Mouse (Mus musculus) spleen, postnatal 4 days (tissue): ENCODE measurements around the gene Pik3r3.

ENCODE experiments used
- DNase-seq, 2 experiments: peaks; one replicate each; pipeline ENCODE4 v3.0.0; 2022; ENCODE audit warnings: low spot score in 2 of 2

The Pik3r3 gene

GRCm38 (mm10) chr4:116220071-116220650 lies 1.3 kb upstream of the Pik3r3 start:
- DNase-seq, result no peak

- DNase-seq, result no peak
Observed at GRCm38 (mm10) chr4:116220780-116221139, 658 bp upstream of the Pik3r3 start.

DNA sequence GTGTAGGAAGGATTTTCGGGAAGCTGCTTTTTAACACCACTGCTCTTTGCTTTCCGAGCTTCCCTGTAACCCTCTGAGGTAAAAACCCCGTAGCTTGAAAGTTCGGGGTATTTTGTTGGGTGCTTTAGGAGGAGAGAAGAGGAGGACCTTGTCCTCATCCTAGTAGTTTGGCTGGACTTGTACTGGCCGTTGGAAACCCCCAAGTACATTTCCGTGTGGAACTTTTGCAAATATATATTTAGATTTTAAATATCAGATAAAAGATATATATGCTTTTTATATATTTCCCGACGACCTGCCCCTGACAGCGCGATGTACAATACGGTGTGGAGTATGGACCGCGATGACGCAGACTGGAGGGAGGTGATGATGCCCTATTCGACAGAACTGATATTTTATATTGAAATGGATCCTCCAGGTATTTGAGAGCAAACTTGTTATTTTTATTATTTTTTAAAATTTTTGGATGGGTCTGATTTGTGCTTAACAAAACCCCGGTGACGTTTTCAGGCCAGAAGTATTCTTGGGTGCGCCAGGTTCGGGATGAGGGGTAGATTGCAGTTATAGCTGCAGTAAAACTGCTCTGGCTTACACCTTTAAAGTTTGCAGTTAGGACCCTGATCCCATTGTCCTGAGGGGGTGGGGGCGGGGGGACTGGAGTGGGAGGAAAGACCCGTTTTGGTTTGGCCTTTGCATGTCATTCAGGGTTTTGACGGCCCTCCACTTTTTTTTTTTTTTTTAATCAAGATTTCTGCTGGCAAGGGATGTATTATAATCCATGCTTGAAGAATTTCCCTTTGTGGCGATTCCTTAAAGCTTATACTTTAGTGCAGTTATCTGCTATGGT lies 801 bp downstream of the Pik3r3 start:
- peak in 1 of 2 experiments; percentile 14 for DNase-seq

DNA sequence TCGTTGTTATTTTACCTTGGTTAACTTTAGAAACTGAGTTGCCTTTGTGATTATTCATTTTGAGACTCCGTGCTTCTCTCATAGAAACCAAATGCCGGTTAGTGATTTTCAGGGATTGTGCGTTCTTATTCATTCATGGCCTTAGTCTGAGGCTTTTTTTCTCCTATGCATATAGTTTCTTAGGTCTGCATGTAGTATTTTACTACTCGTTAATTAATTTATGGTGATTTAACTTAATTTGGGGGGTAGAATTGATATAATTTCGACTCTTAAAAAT lies 1.4 kb downstream of the Pik3r3 start:
- no peak for DNase-seq

DNA sequence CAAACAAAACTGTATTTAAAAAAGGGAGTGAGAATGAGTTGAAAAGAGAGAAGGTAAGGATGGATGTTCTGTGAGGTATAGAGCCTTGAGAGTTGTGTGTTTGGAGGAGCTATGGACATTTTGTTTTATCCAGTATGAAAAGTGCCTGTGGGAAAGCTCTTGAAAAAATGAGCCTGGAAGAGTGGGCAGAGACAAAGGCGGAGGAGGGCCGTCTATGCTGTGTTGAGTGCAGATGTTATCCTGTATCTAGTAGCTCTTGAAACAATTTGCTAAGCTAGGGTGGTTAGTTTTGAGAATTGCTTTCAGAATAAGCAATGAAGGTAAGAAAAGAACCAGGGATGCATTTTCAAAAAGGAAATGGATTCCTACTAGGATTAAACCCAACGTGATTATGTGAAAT lies 22.0 kb downstream of the Pik3r3 start:
- DNase-seq, result no peak

- no peak for DNase-seq
Observed at GRCm38 (mm10) chr4:116244240-116244639, 22.8 kb downstream of the Pik3r3 start.

- DNase-seq, result peak; percentile 27 to 70
Observed at GRCm38 (mm10) chr4:116245926-116246325, 24.5 kb downstream of the Pik3r3 start.

- DNase-seq, result no peak
Observed at GRCm38 (mm10) chr4:116249986-116250385, 28.6 kb downstream of the Pik3r3 start.

GRCm38 (mm10) chr4:116268220-116268619 lies 46.8 kb downstream of the Pik3r3 start:
- no peak for DNase-seq

DNA sequence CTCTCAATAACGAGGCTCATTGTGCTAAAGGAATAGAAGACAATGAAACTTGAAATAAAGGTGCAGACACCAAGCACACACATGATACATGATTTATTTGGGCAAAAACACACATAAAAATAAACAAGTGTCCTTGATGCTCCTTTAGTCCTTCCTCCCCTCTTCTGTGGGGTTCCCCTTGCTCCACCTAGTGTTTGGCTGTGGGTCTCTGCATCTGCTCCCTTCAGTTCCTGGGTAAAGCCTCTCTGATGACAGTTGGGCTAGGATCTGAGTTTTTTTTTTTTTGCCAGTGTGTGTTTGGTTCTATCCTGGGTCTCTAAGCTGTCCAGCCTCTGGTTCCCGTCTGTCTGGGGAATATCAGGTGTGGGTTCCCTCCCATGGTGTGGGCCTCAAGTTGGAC lies 60.8 kb downstream of the Pik3r3 start:
- peak in 1 of 2 experiments; percentile 49 for DNase-seq

DNA sequence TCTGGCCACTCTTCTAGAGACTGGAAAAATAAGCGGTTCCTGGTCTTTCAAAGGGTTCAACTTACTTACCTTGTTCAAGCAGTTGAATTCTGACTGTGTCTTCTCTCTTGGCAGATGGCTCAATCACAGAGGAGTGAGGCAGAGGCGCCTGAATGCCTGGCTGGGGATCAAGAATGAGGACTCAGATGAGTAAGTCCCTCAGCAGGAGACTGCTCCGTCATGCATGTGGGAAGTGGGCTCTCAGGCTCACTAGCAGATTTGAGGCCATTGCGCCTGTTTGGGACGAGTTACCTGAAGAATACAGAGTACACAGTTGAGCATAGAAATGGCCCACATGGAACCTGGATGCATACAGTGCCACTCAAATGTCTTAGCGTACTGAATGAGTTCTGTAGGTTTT lies 70.1 kb downstream of the Pik3r3 start:
- peak in 1 of 2 experiments; percentile 49 for DNase-seq

DNA sequence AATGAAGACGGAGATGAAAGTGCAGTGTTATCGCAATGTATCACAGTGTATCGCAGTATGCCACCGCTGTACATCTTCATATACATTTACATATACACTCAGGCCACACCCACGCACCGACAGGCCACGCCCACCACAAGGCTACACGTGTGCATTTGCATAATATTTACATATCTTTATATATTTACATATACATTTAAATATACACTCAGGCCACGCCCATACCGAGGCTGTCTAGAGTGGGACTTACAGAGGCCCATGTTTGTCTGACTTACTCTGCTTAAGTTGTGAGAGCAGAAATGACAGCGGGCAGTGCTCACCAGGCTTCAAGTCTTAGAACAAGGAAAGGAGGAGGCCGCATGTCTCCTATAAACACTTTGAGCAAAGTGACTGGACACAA lies 71.9 kb downstream of the Pik3r3 start:
- DNase-seq, result peak in 1 of 2 experiments; percentile 55

DNA sequence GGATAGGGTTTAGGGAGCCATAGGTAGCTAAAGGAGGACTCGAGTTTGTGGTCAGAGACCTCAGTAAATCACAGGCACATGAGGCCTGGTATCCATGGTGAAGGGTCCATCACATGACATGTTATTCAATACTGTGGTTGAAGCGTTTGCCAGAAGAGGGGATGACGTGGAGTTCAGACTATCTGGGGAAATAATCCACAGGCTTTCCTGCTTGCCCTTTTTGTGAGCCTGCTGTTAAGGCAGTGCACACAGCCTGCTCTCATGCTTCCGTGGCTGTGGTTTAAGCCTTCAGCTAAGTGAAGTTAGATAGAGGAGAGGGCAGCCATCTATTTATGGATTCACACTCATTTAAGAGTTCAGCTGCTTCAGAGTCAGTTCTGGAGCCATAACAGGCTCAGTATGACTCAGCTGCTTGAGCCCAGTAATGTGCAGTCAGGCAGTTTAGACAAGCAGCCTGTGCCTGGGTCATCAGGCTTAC lies 79.5 kb downstream of the Pik3r3 start:
- DNase-seq, result no peak

DNA sequence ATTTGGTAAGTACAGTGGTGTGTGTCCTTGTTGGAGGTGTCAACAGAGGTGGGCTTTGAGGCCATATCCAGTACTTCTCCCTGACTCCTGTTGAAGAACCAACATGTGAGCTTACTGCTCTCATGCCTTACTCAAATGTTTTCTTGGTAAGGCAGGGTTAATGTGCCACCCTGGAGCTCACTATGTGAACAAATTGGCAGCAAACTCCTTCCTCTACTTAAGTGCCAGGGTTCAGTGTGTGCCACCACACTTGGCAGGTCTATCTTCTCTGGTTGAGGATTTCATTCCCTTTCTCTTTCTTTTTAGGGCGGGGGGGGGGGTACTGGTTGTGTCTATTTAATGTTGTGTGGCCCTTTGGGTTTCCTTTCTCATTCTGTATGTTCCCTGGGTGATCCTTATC lies 83.1 kb downstream of the Pik3r3 start:
- no peak for DNase-seq

- no peak for DNase-seq
Observed at GRCm38 (mm10) chr4:116317575-116317974, 96.2 kb downstream of the Pik3r3 start.

- no peak for DNase-seq
Observed at GRCm38 (mm10) chr4:116322127-116322526, 100.7 kb downstream of the Pik3r3 start.

DNA sequence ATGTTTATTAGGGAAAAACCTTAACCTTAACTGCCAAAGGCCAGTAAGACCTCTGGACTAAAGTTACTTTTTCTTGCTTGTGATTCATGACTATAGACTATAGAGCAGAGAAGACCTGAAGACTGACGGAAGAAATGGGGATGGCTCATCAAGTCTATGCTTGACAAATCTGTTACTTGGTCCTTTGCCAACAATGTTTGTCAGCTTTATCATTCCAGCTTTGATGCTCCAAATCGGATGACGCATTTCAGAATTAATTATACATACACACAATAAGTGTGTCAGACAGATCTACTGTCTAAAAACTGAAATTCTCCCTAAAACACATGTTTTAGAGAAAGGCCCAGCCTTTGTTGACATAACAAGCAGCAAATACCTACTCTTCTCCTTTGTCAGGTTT lies 107.8 kb downstream of the Pik3r3 start:
- no peak for DNase-seq

- DNase-seq, result no peak
Observed at GRCm38 (mm10) chr4:116336294-116336693, 114.9 kb downstream of the Pik3r3 start.

- peak; percentile 37 to 64 for DNase-seq
Observed at GRCm38 (mm10) chr4:116342119-116342518, 120.7 kb downstream of the Pik3r3 start.

- DNase-seq, result no peak
Observed at GRCm38 (mm10) chr4:116352496-116352895, 131.1 kb downstream of the Pik3r3 start.
